Mouse (Mus musculus): ENCODE measurements around the gene Gmps. TPM values are rescaled to one million over a fixed set of nuclear protein-coding genes. Genes with fewer than 3 reads are reported as not detected.

Gene Gmps
- polyA plus RNA-seq (2015; fragmentation: Nextera tagmentation; extraction: Ambion mirVana) = 53.1 and 53.3 TPM in 2 replicates

DNA sequence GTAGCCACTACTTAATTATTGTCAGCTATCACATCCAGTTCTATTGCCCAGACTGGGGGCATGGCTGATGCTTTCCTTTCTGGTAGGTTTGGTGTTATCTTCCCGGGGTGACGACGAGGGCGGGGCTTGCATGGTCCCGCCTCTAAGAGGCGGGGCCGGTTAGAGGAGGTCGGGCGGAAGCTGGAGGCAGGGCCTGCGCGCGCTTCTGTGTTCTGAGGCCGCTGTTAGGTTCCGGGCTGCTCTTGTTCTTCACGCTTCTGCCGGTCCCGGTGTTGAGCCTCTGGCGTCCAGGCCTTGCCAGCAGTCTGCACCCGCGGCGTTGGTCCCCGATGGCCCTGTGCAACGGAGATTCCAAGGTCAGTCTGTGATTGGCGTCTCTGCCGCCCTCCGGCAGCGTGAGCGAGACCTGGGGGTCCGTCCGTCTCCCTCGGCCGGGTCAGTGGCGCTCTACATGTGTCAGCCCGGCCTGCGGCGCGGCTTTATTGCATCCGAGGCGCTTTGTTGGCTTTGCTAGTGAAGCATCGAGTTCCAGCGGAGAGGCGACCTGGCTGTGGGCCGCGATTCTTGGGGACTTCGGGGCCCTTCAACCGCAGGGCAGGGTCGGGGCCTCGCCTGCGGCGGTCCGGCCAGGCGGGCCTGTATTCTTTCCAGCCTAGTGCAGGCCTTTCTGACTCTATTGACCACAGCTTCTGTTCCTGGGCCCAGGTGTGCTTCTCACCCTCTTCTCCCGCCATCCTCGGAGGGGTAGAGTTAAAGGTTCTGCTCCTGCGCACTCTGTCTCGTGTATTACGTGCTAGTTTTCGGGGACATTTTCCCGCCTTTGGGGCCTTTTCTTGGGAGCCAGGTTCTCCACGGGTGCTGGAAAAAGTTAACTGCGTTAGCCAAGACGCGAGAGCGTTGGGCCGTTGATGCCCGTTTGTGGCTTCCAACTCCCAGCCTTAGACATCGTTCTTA is at the start of gene Gmps:
TSS of gene Gmps (plus strand) at position 152 of the 954 bp plus-strand sequence.
- Histone ChIP-seq H3K27ac (peak within 1 kb of the TSS; percentile 92), H3K9me3 (no peaks in the 10 kb centered on the region), H3K4me3 (peak within 1 kb of the TSS; percentile 95), H3K4me1 (peaks cover 23% of the 10 kb centered on the region), H3K9ac (peak within 1 kb of the TSS; percentile 97), H3K27me3 (no peaks in the 10 kb centered on the region), H3K4me2 (replicated peaks) (peak within 1 kb of the TSS; percentile 79), H3K36me3 (peaks cover 15% of the 10 kb centered on the region)
- ATAC-seq (ENCODE audit: low FRiP score, low read depth) = peak; percentile 99
- WGBS = under 1% methylated on average over 67 of the region's 67 CpGs

DNA sequence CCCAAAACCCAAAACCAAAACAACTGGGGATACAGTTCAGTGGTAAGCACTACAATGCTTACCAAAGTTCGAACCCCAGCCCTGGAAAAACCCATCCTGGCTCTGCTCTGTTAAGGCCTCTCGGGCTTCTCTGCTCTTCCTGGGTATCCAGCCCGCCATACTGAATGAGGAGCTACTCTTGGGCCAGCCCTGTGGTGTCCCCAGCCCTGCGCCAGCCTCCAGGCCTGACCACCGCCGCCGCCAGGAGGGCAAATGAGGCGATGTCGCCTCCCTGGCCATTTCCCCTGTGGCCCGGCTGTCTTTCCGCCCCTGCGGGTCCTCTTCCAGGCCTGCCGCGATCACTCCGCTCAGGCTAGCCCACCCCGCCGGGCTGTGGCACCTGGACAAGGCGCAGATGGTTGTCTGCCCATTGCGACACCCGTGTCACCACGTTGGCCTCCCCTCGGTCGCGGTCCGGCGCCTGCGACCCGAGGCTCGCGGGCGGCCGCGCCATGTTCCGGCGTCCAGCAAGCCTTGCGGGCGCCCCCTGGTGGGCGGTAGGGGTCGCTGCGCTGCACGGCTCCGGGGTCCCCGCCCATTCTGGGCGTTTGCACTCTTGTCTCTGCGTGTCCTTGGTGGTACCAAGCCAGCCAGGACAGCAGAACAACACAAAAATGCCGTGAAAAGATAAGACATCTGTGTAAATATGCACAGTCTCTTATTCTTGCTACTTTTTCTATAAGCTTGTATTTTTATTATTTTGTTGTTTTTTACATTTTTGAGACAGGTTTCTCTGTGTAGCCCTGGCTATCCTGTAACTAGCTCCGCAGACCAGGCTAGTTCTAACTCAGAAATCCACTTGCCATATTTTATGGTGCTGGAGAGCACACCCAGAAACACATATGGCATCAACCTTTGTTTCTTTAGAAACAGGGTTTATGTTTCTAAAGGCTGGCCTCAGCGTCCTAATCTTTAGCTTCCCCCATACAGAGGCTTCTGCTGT is 46.7 kb upstream of the Gmps start, which contains the start of gene E130311K13Rik:
TSS of gene E130311K13Rik (minus strand) at position 595 of the 982 bp plus-strand sequence.
- H3K27ac ChIP-seq = peak within 1 kb of the TSS; percentile 39; the same call in 1 of the 2 replicates
- H3K4me1 ChIP-seq = no peaks in the 10 kb centered on the region; the same call in 1 of the 2 replicates
- H3K36me3 ChIP-seq = peaks cover 5% of the 10 kb centered on the region; the same call in 1 of the 2 replicates
- H3K4me3 ChIP-seq = peak within 1 kb of the TSS; percentile 71
- H3K4me2 ChIP-seq (replicated peaks) = peak within 1 kb of the TSS; percentile 75
- H3K27me3 ChIP-seq = no peaks in the 10 kb centered on the region
- H3K9me3 ChIP-seq = no peaks in the 10 kb centered on the region
- H3K9ac ChIP-seq = peak within 1 kb of the TSS; percentile 94
- WGBS = 5% methylated on average over 47 of the region's 48 CpGs
- ATAC-seq (ENCODE audit: low FRiP score, low read depth) = peak; percentile 95

DNA sequence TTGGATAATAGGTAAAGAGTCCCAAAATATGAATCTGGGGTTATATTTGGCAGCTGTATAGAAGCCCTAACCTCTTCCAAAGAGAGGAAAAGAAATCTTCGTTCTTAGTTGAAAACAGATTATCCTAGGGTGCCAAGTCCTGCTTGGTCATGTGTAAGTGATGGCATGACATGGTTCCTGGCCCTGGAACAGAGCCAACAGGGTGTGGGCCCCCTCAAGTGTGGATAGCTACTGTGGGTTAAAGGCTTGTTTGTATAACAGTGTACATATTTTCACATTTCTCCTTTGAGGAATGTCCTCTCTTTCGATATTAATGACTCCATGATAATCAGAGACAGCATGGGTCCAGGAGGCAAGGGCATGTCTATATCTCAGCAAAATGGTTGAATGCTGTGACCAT is 37.0 kb upstream of the Gmps start:
- no peak overlapping the region for H3K4me2 ChIP-seq (replicated peaks)
- H3K4me1 ChIP-seq = no peaks in the 10 kb centered on the region
- H3K4me3 ChIP-seq = no peak overlapping the region
- H3K9me3 ChIP-seq = no peaks in the 10 kb centered on the region
- 92% methylated on average over 2 of the region's 2 CpGs for WGBS
- H3K36me3 ChIP-seq = peaks cover 4% of the 10 kb centered on the region; the same call in 1 of the 2 replicates
- H3K27me3 ChIP-seq = no peaks in the 10 kb centered on the region
- H3K9ac ChIP-seq = no peak overlapping the region
- H3K27ac ChIP-seq = no peak overlapping the region
- ATAC-seq (ENCODE audit: low FRiP score, low read depth) = no peak

DNA sequence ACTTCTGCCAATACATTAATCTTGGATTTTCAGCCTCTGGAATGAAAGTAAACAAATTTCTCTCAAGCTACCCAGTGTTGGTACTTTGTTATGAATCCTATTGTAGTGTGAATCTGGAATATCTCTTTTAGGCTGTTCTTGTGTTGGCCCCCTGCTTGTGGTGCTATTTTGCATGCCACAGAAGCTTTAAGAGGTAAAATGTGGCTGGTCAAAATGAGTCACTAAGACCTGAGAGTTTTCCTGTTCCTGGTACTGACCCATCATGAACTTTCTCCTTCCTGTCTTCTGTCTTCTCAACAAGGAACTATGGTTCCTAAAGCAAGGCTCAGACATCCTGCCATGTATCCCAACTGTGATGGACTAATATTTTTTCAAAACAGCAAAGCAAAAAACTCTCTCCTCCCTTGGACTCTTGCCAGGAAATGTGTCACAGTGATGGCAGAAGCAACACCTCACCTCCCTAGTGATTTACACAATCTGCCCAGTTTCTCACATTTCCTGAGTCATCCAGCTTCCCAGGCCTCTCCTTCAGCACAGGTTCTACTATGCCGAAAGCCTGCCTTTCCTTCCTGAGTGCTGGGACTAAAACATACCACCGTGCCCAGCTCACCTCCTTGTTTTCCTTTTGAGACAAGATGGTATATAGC is 34.6 kb upstream of the Gmps start:
- Histone ChIP-seq H3K36me3 (peaks cover 13% of the 10 kb centered on the region), H3K9ac (no peak overlapping the region), H3K27ac (no peak overlapping the region), H3K4me1 (no peaks in the 10 kb centered on the region), H3K4me3 (no peak overlapping the region), H3K4me2 (replicated peaks) (no peak overlapping the region), H3K9me3 (no peaks in the 10 kb centered on the region), H3K27me3 (no peaks in the 10 kb centered on the region)
- 90% methylated on average over 2 of the region's 2 CpGs for WGBS
- no peak for ATAC-seq (ENCODE audit: low FRiP score, low read depth)

DNA sequence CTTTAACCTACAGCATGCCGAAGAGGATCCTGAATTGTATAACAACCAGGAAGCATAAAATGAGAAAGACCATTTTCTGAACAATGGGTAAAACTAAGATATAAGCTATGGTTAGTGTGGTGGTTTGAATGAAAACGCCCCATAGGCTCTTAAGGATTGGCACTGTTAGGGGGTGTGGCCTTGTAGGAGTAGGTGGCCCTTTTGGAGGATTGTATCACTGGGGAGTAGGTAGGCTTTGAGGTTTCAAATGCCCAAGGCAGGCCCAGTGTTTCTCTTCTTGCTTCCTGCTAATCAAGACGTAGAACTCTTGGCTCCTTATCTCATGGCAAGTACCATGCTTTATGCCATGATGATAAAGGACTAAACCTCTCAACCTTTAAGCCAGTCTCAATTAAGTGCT is 26.1 kb upstream of the Gmps start:
- Histone ChIP-seq H3K36me3 (peaks cover 25% of the 10 kb centered on the region), H3K4me3 (no peak overlapping the region), H3K27me3 (no peaks in the 10 kb centered on the region), H3K4me1 (0 out of 2 replicates have a peak, but pooled peaks cover 3% of the 10 kb centered on the region), H3K27ac (no peak overlapping the region), H3K9me3 (no peaks in the 10 kb centered on the region), H3K9ac (no peak overlapping the region), H3K4me2 (replicated peaks) (no peak overlapping the region)
- ATAC-seq (ENCODE audit: low FRiP score, low read depth) = no peak
- 84% methylated on average over 3 of the region's 3 CpGs for WGBS

DNA sequence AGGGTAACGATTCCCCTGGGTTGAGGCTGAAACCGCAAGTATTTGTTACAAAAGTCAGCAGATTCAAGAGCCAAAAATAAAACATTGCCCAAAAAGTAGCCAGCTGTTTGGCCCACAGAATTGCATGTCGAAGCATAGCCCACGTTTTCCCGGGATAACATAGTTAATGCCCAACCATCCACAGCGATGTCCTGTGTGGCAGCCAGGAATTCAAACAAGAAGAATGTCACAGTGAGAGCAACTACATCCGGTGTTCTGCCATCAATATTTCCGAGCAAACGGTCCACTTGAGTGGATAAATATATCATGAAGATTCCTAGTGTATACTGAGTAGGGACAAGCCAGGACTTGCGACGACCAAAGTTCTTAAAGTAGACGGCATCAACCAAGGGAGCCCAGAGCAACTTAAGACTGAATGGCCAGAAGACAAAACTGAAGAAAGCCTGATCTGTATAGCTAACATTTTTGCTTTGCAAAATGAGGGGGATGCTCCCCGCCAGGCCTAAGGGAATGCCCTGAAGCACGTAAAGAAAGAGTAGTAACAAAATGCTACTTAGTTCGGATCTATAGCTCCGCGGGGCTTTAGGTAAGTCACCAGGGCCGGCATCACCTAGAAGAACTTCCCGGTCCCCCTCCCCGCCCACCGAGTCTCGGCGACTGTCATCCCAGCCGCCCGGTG is 12.3 kb upstream of the Gmps start:
- ATAC-seq (ENCODE audit: low FRiP score, low read depth) = no peak
- Histone ChIP-seq H3K36me3 (0 out of 2 replicates have a peak, but pooled peaks cover 3% of the 10 kb centered on the region), H3K4me1 (peaks cover 17% of the 10 kb centered on the region), H3K4me3 (peak overlapping the region; percentile 89), H3K9ac (peak overlapping the region; percentile 90), H3K27me3 (peaks cover 5% of the 10 kb centered on the region; the same call in 1 of the 2 replicates), H3K4me2 (replicated peaks) (peak overlapping the region; percentile 84), H3K9me3 (no peaks in the 10 kb centered on the region), H3K27ac (peak overlapping the region; percentile 83; the same call in 1 of the 2 replicates)
- 6% methylated on average over 25 of the region's 25 CpGs for WGBS

DNA sequence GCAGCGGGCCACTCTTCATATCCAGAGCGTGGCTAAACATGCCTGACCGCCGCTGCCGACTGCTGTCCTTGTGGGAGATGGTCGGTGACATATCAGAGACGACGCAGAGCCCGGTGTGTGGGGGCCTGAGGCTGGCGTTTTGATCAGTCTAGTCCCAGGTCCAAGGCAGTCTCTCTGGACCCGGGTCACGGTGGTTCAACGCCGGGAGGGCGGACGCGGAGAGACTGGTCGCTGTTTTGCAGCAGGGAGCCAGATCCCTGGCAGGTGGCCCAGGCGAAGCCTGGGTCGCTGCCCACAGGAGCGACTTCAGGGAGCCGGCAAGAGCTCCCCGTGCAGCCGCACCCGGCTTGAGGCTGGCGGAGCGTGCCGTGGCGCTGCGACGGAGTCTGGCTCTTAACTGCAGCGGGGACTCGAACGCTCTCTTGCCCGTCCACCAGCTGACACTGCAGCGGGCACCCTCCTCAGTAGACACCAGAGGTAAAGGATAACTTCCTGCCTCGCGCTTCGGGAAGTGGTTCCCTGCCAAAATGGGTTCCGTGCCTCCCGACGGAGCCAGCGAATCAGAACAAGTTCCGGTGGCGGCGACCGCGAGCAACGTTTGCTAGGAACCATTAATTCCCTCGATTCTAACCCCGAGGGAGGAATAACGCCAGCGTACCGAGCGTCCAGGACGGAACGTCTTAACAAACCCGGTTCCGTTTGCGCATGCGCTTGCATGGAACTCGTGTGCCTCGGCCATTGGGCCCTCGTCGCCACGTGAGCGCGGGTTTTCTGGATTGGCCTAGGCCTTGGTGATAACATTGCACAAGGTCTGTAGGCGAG is 11.6 kb upstream of the Gmps start, which contains the start of gene Slc33a1:
TSS of gene Slc33a1 (minus strand) at position 669 of the 822 bp plus-strand sequence.
- H3K9me3 ChIP-seq = no peaks in the 10 kb centered on the region
- H3K9ac ChIP-seq = peak within 1 kb of the TSS; percentile 90
- peak within 1 kb of the TSS; percentile 84 for H3K4me2 ChIP-seq (replicated peaks)
- WGBS = under 1% methylated on average over 69 of the region's 69 CpGs
- ATAC-seq (ENCODE audit: low FRiP score, low read depth) = peak; percentile 95
- peaks cover 5% of the 10 kb centered on the region; the same call in 1 of the 2 replicates for H3K27me3 ChIP-seq
- peaks cover 17% of the 10 kb centered on the region for H3K4me1 ChIP-seq
- H3K36me3 ChIP-seq = 0 out of 2 replicates have a peak, but pooled peaks cover 3% of the 10 kb centered on the region
- peak within 1 kb of the TSS; percentile 83; the same call in 1 of the 2 replicates for H3K27ac ChIP-seq
- peak within 1 kb of the TSS; percentile 89 for H3K4me3 ChIP-seq

DNA sequence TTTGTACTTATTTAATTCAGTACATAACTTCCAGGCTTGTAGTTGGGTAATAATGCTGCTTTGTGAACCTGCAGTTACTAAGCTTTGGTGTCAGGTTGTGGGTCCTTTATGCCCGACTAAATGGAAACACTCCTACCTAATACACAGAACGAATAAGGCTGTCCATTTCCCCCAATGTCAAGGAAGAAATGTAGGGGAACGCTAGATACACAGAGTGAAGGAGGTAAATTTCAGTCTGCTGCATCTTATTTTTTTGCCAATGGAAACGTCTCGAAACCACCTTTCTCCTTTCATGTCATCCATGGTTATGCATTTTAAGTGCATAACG is 11.0 kb upstream of the Gmps start:
- H3K9ac ChIP-seq = no peak overlapping the region
- H3K4me1 ChIP-seq = peaks cover 17% of the 10 kb centered on the region
- peak overlapping the region; percentile 89 for H3K4me3 ChIP-seq
- H3K9me3 ChIP-seq = no peaks in the 10 kb centered on the region
- ATAC-seq (ENCODE audit: low FRiP score, low read depth) = no peak
- no peaks in the 10 kb centered on the region for H3K36me3 ChIP-seq
- H3K27ac ChIP-seq = 0 out of 2 replicates have a peak overlapping the region, but pooled peaks have one; percentile 44
- WGBS = 73% methylated on average over 6 of the region's 6 CpGs
- peak overlapping the region; percentile 84 for H3K4me2 ChIP-seq (replicated peaks)
- peaks cover 5% of the 10 kb centered on the region; the same call in 1 of the 2 replicates for H3K27me3 ChIP-seq

DNA sequence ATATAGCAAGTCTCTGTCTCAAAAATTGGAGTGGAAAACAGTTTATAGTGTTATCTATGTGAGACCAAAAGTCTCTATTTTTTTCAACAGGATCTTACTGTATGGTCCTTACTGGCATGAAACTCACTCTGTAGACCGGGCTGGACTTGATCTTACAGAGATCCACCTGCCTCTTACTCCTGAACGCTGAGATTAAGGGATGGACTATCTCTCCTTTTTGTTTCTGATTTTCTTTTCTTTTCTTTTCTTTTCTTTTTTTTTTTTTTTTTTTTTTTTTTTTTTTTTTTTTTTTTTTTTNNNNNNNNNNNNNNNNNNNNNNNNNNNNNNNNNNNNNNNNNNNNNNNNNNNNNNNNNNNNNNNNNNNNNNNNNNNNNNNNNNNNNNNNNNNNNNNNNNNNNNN is 10.0 kb upstream of the Gmps start:
- Histone ChIP-seq H3K27ac (no peak overlapping the region), H3K4me2 (replicated peaks) (no peak overlapping the region), H3K4me1 (peaks cover 17% of the 10 kb centered on the region), H3K27me3 (peaks cover 5% of the 10 kb centered on the region; the same call in 1 of the 2 replicates), H3K9ac (no peak overlapping the region), H3K4me3 (no peak overlapping the region), H3K36me3 (no peaks in the 10 kb centered on the region), H3K9me3 (no peaks in the 10 kb centered on the region)
- WGBS = 75% methylated on average over 2 of the region's 2 CpGs
- ATAC-seq (ENCODE audit: low FRiP score, low read depth) = no peak

DNA sequence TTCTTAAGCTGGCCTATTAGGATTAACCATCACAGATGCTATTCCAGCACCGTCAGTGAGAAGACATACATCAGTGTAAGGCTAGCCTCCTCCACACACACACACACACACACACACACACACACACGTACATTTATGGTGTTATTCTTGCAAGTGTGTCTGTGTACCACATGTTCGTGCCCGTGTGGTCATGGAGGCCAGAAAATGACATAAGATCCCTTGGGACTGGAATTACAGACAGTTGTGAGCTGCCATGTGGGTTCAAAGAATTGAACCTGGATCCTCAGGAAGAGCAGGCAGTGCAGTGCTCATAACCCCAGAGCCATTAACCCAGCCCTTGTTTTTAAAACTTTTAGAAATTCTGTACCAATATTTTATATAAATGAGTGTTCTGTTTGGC is 2.0 kb downstream of the Gmps start:
- Histone ChIP-seq H3K27ac (no peak overlapping the region), H3K27me3 (no peaks in the 10 kb centered on the region), H3K4me3 (no peak overlapping the region), H3K36me3 (peaks cover 28% of the 10 kb centered on the region), H3K4me2 (replicated peaks) (peak overlapping the region; percentile 79), H3K4me1 (peaks cover 23% of the 10 kb centered on the region), H3K9ac (no peak overlapping the region), H3K9me3 (no peaks in the 10 kb centered on the region)
- ATAC-seq (ENCODE audit: low FRiP score, low read depth) = no peak
- WGBS = 54% methylated on average over 4 of the region's 4 CpGs
